8 mouse cellular contexts compared by ENCODE assay signal in the genomic region with DNA sequence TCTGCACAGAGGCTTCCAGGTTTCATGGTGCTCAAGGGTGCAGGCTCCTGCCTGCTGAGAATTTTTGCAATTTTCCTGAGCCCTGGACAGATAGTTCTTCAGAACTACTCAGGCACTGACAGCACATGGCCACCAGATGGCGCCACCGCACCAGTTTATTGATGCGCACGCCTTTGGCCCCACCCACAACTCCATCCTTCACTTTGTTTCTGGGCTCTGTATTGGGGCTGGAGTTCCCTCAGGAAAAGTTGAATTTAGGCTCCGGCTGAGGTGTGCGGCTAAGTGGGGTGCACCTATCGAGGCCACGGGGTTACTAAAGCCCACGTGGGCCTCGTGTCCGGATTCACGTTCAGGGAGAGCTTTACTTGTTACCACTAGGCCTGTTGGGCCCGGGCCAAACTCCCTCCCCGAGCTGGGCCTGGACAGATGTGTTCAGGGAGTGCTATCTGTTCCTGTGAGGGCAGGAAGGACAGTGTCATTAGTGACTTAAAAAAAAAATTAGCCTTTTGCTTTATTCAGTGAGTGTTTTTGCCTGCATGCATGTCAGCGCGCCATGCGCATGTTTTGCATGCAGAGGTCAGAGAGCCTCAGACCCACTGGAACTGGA. TPM values are rescaled to one million over a fixed set of nuclear protein-coding genes. Genes with fewer than 3 reads are reported as not detected.
DNase-seq lines count a peak whose midpoint lies in the region; ATAC-seq lines count a peak whose summit lies in the region.

No protein-coding gene starts in this region.

- H3K4me1 ChIP-seq in embryonic facial prominence, embryonic 11.5 days (ENCODE audit: control insufficient read depth, insufficient read depth, low read length) = no peaks in the 10 kb centered on the region
- no peaks in the 10 kb centered on the region for H3K4me1 ChIP-seq in limb, embryonic 11.5 days (ENCODE audit: control insufficient read depth, insufficient read depth, low read length)
- peaks cover 3% of the 10 kb centered on the region; the same call in 1 of the 2 replicates for H3K4me1 ChIP-seq in midbrain, embryonic 15.5 days

- no peak overlapping the region for H3K4me2 ChIP-seq in embryonic facial prominence, embryonic 11.5 days (ENCODE audit: low read depth, low read length)
- H3K4me2 ChIP-seq in limb, embryonic 11.5 days (ENCODE audit: low read depth, severe bottlenecking) = no peak overlapping the region
- peak overlapping the region; percentile 19; the same call in 1 of the 2 replicates for H3K4me2 ChIP-seq in midbrain, embryonic 15.5 days

- no peak overlapping the region for H3K27ac ChIP-seq in embryonic facial prominence, embryonic 11.5 days (replicated peaks; ENCODE audit: low read depth, low read length)
- H3K27ac ChIP-seq in limb, embryonic 11.5 days (replicated peaks; ENCODE audit: low read depth, low read length) = no peak overlapping the region
- no peak overlapping the region for H3K27ac ChIP-seq in midbrain, embryonic 15.5 days

- 27% methylated on average over 17 of the region's 17 CpGs for WGBS in embryonic facial prominence, embryonic 11.5 days
- WGBS in limb, embryonic 11.5 days = 33% methylated on average over 17 of the region's 17 CpGs
- 28% methylated on average over 17 of the region's 17 CpGs for WGBS in midbrain, embryonic 15.5 days

- ATAC-seq in embryonic facial prominence, embryonic 11.5 days (replicated peaks; ENCODE audit: insufficient number of reproducible peaks, low FRiP score, low TSS enrichment, low read depth) = peak; percentile 20; the same call in 1 of the 2 replicates
- peak; percentile 65 for ATAC-seq in limb, embryonic 11.5 days (ENCODE audit: insufficient number of reproducible peaks, low FRiP score, low TSS enrichment, low read depth)
- peak; percentile 53 for ATAC-seq in midbrain, embryonic 15.5 days (replicated peaks)

- no peaks in the 10 kb centered on the region for H3K9me3 ChIP-seq in embryonic facial prominence, embryonic 11.5 days (replicated peaks; ENCODE audit: control insufficient read depth, low read length)
- H3K9me3 ChIP-seq in limb, embryonic 11.5 days (ENCODE audit: control insufficient read depth, low read length) = no peaks in the 10 kb centered on the region
- no peaks in the 10 kb centered on the region for H3K9me3 ChIP-seq in midbrain, embryonic 15.5 days

- peak overlapping the region; percentile 39; the same call in 1 of the 2 replicates for H3K9ac ChIP-seq in embryonic facial prominence, embryonic 11.5 days (replicated peaks; ENCODE audit: low read length)
- peak overlapping the region; percentile 28; the same call in 1 of the 2 replicates for H3K9ac ChIP-seq in limb, embryonic 11.5 days (ENCODE audit: low read length)
- no peak overlapping the region for H3K9ac ChIP-seq in midbrain, embryonic 15.5 days

- no peak overlapping the region for H3K4me3 ChIP-seq in embryonic facial prominence, embryonic 11.5 days (ENCODE audit: low read depth, low read length)
- H3K4me3 ChIP-seq in limb, embryonic 11.5 days (ENCODE audit: low read depth, low read length) = no peak overlapping the region
- H3K4me3 ChIP-seq in midbrain, embryonic 15.5 days = no peak overlapping the region

- H3K36me3 ChIP-seq in embryonic facial prominence, embryonic 11.5 days (replicated peaks; ENCODE audit: control insufficient read depth, insufficient read depth, low read depth, low read length) = no peaks in the 10 kb centered on the region
- H3K36me3 ChIP-seq in limb, embryonic 11.5 days (ENCODE audit: control insufficient read depth, insufficient read depth, low read length) = no peaks in the 10 kb centered on the region; the same call in 1 of the 2 replicates
- no peaks in the 10 kb centered on the region for H3K36me3 ChIP-seq in midbrain, embryonic 15.5 days (replicated peaks)

- H3K27me3 ChIP-seq in embryonic facial prominence, embryonic 11.5 days (ENCODE audit: control insufficient read depth, insufficient read depth, low read length) = no peaks in the 10 kb centered on the region
- no peaks in the 10 kb centered on the region for H3K27me3 ChIP-seq in limb, embryonic 11.5 days (ENCODE audit: control insufficient read depth, insufficient read depth, low read length)
- H3K27me3 ChIP-seq in midbrain, embryonic 15.5 days (replicated peaks) = no peaks in the 10 kb centered on the region

- DNase-seq in 416B (ENCODE audit: low read depth) = peak; percentile 75
- peak; percentile 87 to 89 for DNase-seq in adrenal gland, postnatal 36 days
- peak; percentile 91 for DNase-seq in embryonic facial prominence, embryonic 11.5 days (ENCODE audit: low spot score)
- peak; percentile 96 for DNase-seq in heart, adult 11 months
- peak; percentile 52 for DNase-seq in kidney, adult 11 months
- peak; percentile 90 for DNase-seq in limb, embryonic 11.5 days (ENCODE audit: low spot score)
- DNase-seq in spleen, adult 18-20 months = peak; percentile 34 to 68

RNA-seq across cellular contexts. Expression of gene Ap5z1, which starts 15.2 kb away (rescaled TPM):
- 10 to 100 TPM; 13.4 to 17.9 TPM for total RNA-seq in adrenal gland, postnatal 36 days (2021)
- 5.5 and 8.0 TPM in 2 replicates for polyA plus RNA-seq in embryonic facial prominence, embryonic 11.5 days (2014; fragmentation: Nextera tagmentation; extraction: Ambion mirVana)
- polyA plus RNA-seq in limb, embryonic 11.5 days (2014; fragmentation: Nextera tagmentation; extraction: Ambion mirVana) = 8.0 and 8.5 TPM in 2 replicates
- polyA plus RNA-seq in midbrain, embryonic 15.5 days (2015; fragmentation: Nextera tagmentation; extraction: Ambion mirVana) = 13.7 and 14.2 TPM in 2 replicates

RNA-seq across cellular contexts. Expression of gene Papolb, which starts 50.9 kb away (rescaled TPM):
- under 1 TPM in 1 of 2 experiments, not detected in 1; 0.36 TPM for total RNA-seq in adrenal gland, postnatal 36 days (2021)
- polyA plus RNA-seq in embryonic facial prominence, embryonic 11.5 days (2014; fragmentation: Nextera tagmentation; extraction: Ambion mirVana) = 0.21 and 0.26 TPM in 2 replicates
- 0.15 and 0.20 TPM in 2 replicates for polyA plus RNA-seq in limb, embryonic 11.5 days (2014; fragmentation: Nextera tagmentation; extraction: Ambion mirVana)
- polyA plus RNA-seq in midbrain, embryonic 15.5 days (2015; fragmentation: Nextera tagmentation; extraction: Ambion mirVana) = 0.26 and 0.29 TPM in 2 replicates
